Mouse (Mus musculus) CH12.LX (cell line): ENCODE measurements around the gene Notum. TPM values are rescaled to one million over a fixed set of nuclear protein-coding genes. Genes with fewer than 3 reads are reported as not detected.

ENCODE experiments used
- DNase-seq: peaks from one replicate; pipeline ENCODE4 v3.0.0-alpha.2; 2013; ENCODE audit errors: extremely low read depth
- H3K27ac ChIP-seq: 2 replicates; pipeline ENCODE4 v1.5.1; 2012; ENCODE audit warnings: low read depth, mild to moderate bottlenecking, control low read depth, moderate library complexity; ENCODE audit not compliant: insufficient read depth
- H3K27me3 ChIP-seq: replicated peaks from 2 replicates; pipeline ENCODE3; 2012; ENCODE audit warnings: inconsistent platforms
- H3K36me3 ChIP-seq, 2 experiments: replicated peaks in 1 of 2; 2 replicates each; pipeline versions ENCODE3 to v1.6.1; 2012; ENCODE audit warnings: inconsistent platforms in 1 of 2, low read length in 1 of 2, mild to moderate bottlenecking in 1 of 2, mixed read lengths in 1 of 2, moderate library complexity in 1 of 2; ENCODE audit not compliant: control insufficient read depth in 1 of 2, insufficient read depth in 1 of 2
- H3K4me1 ChIP-seq, 2 experiments: 2 replicates each; pipeline ENCODE4 v1.6.1; 2012; ENCODE audit warnings: inconsistent platforms in 1 of 2, moderate library complexity in 1 of 2; ENCODE audit not compliant: insufficient read depth in 2 of 2, control insufficient read depth in 1 of 2
- H3K4me2 ChIP-seq: 2 replicates; pipeline ENCODE4 v1.6.1; 2012; ENCODE audit warnings: low read depth, mild to moderate bottlenecking, control low read depth; ENCODE audit not compliant: poor library complexity, insufficient read depth, severe bottlenecking
- H3K4me3 ChIP-seq, 3 experiments: fragments of 150-350 bp in 1 of 3; sonication (generic) in 1 of 3; replicated peaks in 1 of 3; 2 replicates each; pipeline versions ENCODE3 to v1.5.1; 2011 to 2012; ENCODE audit warnings: low read depth in 2 of 3, low read length in 2 of 3, mild to moderate bottlenecking in 2 of 3, moderate library complexity in 2 of 3, control low read depth in 1 of 3, improper control_type of control experiment in 1 of 3, inconsistent platforms in 1 of 3, mixed read lengths in 1 of 3; ENCODE audit not compliant: poor library complexity in 1 of 3
- H3K79me2 ChIP-seq: replicated peaks from 2 replicates; pipeline ENCODE4 v1.6.1; 2012; ENCODE audit warnings: mild to moderate bottlenecking, moderate library complexity; ENCODE audit not compliant: control insufficient read depth, poor library complexity, insufficient read depth, severe bottlenecking; ENCODE audit errors: extremely low read depth
- H3K9ac ChIP-seq: 2 replicates; pipeline ENCODE4 v1.6.1; 2012; ENCODE audit warnings: low read depth, mild to moderate bottlenecking, control low read depth, moderate library complexity; ENCODE audit not compliant: insufficient read depth
- H3K9me3 ChIP-seq: replicated peaks from 2 replicates; pipeline ENCODE3; 2012; ENCODE audit warnings: low read length, inconsistent platforms, mixed read lengths
- KAT2A ChIP-seq: IDR thresholded peaks from 2 replicates; pipeline ENCODE4 v1.6.1; 2012; ENCODE audit warnings: low read length, improper control_type of control experiment, inconsistent platforms; ENCODE audit not compliant: insufficient replicate concordance
- MAZ ChIP-seq: IDR thresholded peaks from 2 replicates; pipeline ENCODE4 v1.6.1; 2012; ENCODE audit warnings: low read depth, mild to moderate bottlenecking, inconsistent platforms, low read length, improper control_type of control experiment, moderate library complexity
- NELFE ChIP-seq: IDR thresholded peaks from 2 replicates; pipeline ENCODE4 v1.6.1; 2011; ENCODE audit warnings: low read depth, low read length, improper control_type of control experiment
- POLR2AphosphoS2 ChIP-seq: IDR thresholded peaks from 2 replicates; pipeline ENCODE4 v1.6.1; 2011; ENCODE audit warnings: low read depth, low read length, improper control_type of control experiment
- USF1 ChIP-seq: IDR thresholded peaks from 2 replicates; pipeline ENCODE4 v1.6.1; 2014; ENCODE audit warnings: low read depth, mild to moderate bottlenecking, inconsistent platforms, low read length, improper control_type of control experiment
- dilution Hi-C: fragments of 300-500 bp; cut with MboI; formaldehyde crosslinking; loops from 2 replicates; pipeline ENCODE4 v1.14.3; 2020; ENCODE audit warnings: low sequenced_read_pairs; ENCODE audit not compliant: extremely low pct_unique_long_range_greater_than_20kb, extremely low pct_ligation_motif_present
- in situ Hi-C: fragments of 300-500 bp; cut with MboI; formaldehyde crosslinking; loops from 3 replicates; pipeline ENCODE4 v1.14.3; 2019; ENCODE audit warnings: low sequenced_read_pairs, low pct_ligation_motif_present, low pct_unique_long_range_greater_than_20kb, mixed read lengths
- polyA plus RNA-seq: library from polyadenylated mRNA; unstranded; fragments of >175 nt; gene quantifications from 2 replicates; pipeline ENCODE4 v1.2.1, GENCODE M21; 2012; ENCODE audit warnings: low read depth; ENCODE audit not compliant: insufficient read length
- total RNA-seq, 2 experiments: library from RNA; depleted of rRNA; stranded (reverse); fragments of 300-350 nt in 1 of 2; fragments of >200 nt in 1 of 2; gene quantifications; 2 replicates each; pipeline ENCODE4 v1.2.3; 2012 to 2014

The Notum gene
- total and polyA plus RNA-seq, 3 experiments = not detected

- Histone ChIP-seq H3K36me3 (peaks cover 81 to 99% of the 10 kb centered on the region in 2 experiments), H3K27me3 (no peaks in the 10 kb centered on the region), H3K4me1 (peaks cover 0 to 10% of the 10 kb centered on the region in 2 experiments; a peak in 2 of 4 replicates), H3K4me3 (no peak overlapping the region), H3K79me2 (no peaks in the 10 kb centered on the region), H3K9me3 (no peaks in the 10 kb centered on the region), H3K9ac (no peak overlapping the region), H3K4me2 (no peak overlapping the region), H3K27ac (no peak overlapping the region)
- in situ Hi-C loops = no loop called here
- DNase-seq = no peak
- dilution Hi-C loops = no loop called here
- TF ChIP-seq USF1 (no peak), POLR2AphosphoS2 (0 out of 2 replicates have a peak, but pooled peaks have one; percentile 14)
Observed at GRCm38 (mm10) chr11:120609250-120609649, 51.7 kb downstream of the Notum start.

GRCm38 (mm10) chr11:120608241-120609034 is 52.5 kb downstream of the Notum start, which contains the start of gene Npb:
TSS of gene Npb (plus strand) at chr11:120608477.
- Histone ChIP-seq H3K27me3 (no peaks in the 10 kb centered on the region), H3K36me3 (peaks cover 74 to 99% of the 10 kb centered on the region in 2 experiments), H3K4me3 (no peak within 1 kb of the TSS), H3K4me1 (peaks cover 0 to 6% of the 10 kb centered on the region in 2 experiments; a peak in 2 of 4 replicates), H3K4me2 (no peak within 1 kb of the TSS), H3K9ac (no peak within 1 kb of the TSS), H3K27ac (no peak within 1 kb of the TSS), H3K79me2 (no peaks in the 10 kb centered on the region), H3K9me3 (no peaks in the 10 kb centered on the region)
- TF ChIP-seq POLR2AphosphoS2 = 0 out of 2 replicates have a peak, but pooled peaks have one; percentile 63
- no peak for TF ChIP-seq KAT2A
- in situ Hi-C loops = no loop called here
- dilution Hi-C loops = no loop called here
- DNase-seq = no peak

- Histone ChIP-seq H3K27ac (no peak overlapping the region), H3K4me2 (no peak overlapping the region), H3K4me3 (no peak overlapping the region), H3K36me3 (peaks cover 70 to 99% of the 10 kb centered on the region in 2 experiments), H3K4me1 (peaks cover 0 to 6% of the 10 kb centered on the region in 2 experiments; a peak in 2 of 4 replicates), H3K9ac (no peak overlapping the region), H3K79me2 (no peaks in the 10 kb centered on the region), H3K27me3 (no peaks in the 10 kb centered on the region), H3K9me3 (no peaks in the 10 kb centered on the region)
- TF ChIP-seq NELFE (no peak), MAZ (no peak)
- in situ Hi-C loops = no loop called here
- no peak for DNase-seq
- dilution Hi-C loops = no loop called here
Observed at GRCm38 (mm10) chr11:120606764-120607163, 54.2 kb downstream of the Notum start.
